Mouse (Mus musculus) heart, embryonic 12.5 days (tissue): ENCODE measurements around the gene Susd4. TPM values are rescaled to one million over a fixed set of nuclear protein-coding genes. Genes with fewer than 3 reads are reported as not detected.

Experiments
- ATAC-seq: fragments of 200-750 bp; cut with Nextera tagmentation; 2 replicates; pipeline ENCODE4 v1.8.0; 2017; ENCODE audit warnings: moderate TSS enrichment, moderate library complexity; ENCODE audit not compliant: insufficient number of reproducible peaks, low FRiP score
- H3K27ac ChIP-seq: fragments of 300-500 bp; sonication (generic); 2 replicates; pipeline ENCODE4 v1.5.1; 2016; ENCODE audit warnings: mild to moderate bottlenecking, moderate library complexity; ENCODE audit not compliant: poor library complexity, severe bottlenecking
- H3K27me3 ChIP-seq: fragments of 300-500 bp; sonication (generic); replicated peaks from 2 replicates; pipeline ENCODE4 v1.6.1; 2016; ENCODE audit warnings: mild to moderate bottlenecking, moderate library complexity
- H3K36me3 ChIP-seq: fragments of 300-500 bp; sonication (generic); 2 replicates; pipeline ENCODE4 v1.6.1; 2016; ENCODE audit warnings: mild to moderate bottlenecking, moderate library complexity
- H3K4me1 ChIP-seq: fragments of 300-500 bp; sonication (generic); replicated peaks from 2 replicates; pipeline ENCODE4 v1.6.1; 2016; ENCODE audit warnings: mild to moderate bottlenecking
- H3K4me2 ChIP-seq: fragments of 300-500 bp; sonication (generic); 2 replicates; pipeline ENCODE4 v1.6.1; 2016; ENCODE audit warnings: mild to moderate bottlenecking, moderate library complexity
- H3K4me3 ChIP-seq: fragments of 300-500 bp; sonication (generic); 2 replicates; pipeline ENCODE4 v1.5.1; 2016; ENCODE audit warnings: mild to moderate bottlenecking
- H3K9ac ChIP-seq: fragments of 300-500 bp; sonication (generic); 2 replicates; pipeline ENCODE4 v1.6.1; 2016; ENCODE audit warnings: mild to moderate bottlenecking, moderate library complexity
- H3K9me3 ChIP-seq: fragments of 300-500 bp; sonication (generic); replicated peaks from 2 replicates; pipeline ENCODE4 v1.6.1; 2016; ENCODE audit warnings: mild to moderate bottlenecking, moderate library complexity
- WGBS: fragments of 180-500 bp; shearing (Covaris S2); methylation state at CpG from one replicate; pipeline ENCODE4 v1.1.7; 2016; 5-methylcytosine and 5-hydroxymethylcytosine counted together
- polyA plus RNA-seq: library from polyadenylated mRNA; unstranded; fragments of >200 nt; fragmentation: Nextera tagmentation; extraction: Ambion mirVana; gene quantifications from 2 replicates; pipeline ENCODE4 v1.2.1, GENCODE M21; 2016

Gene Susd4
- polyA plus RNA-seq = 4.7 and 5.3 TPM in 2 replicates

- Histone ChIP-seq H3K27ac (no peak within 1 kb of the TSS), H3K4me1 (peaks cover 16% of the 10 kb centered on the region), H3K9me3 (0 out of 2 replicates have a peak, but pooled peaks cover 2% of the 10 kb centered on the region), H3K4me3 (peak within 1 kb of the TSS; percentile 88), H3K36me3 (no peaks in the 10 kb centered on the region), H3K4me2 (peak within 1 kb of the TSS; percentile 97), H3K27me3 (peaks cover 27% of the 10 kb centered on the region), H3K9ac (peak within 1 kb of the TSS; percentile 74)
- under 1% methylated on average over 85 of the region's 95 CpGs for WGBS
- ATAC-seq = peak; percentile 79
These were observed at the start of gene Susd4 for GRCm38 (mm10) chr1:182763716-182764461. Gene Susd4 (plus strand): TSS chr1:182763860.

- no peak overlapping the region for H3K9ac ChIP-seq
- ATAC-seq = no peak
- H3K9me3 ChIP-seq = peaks cover 12% of the 10 kb centered on the region; the same call in 1 of the 2 replicates
- no peak overlapping the region for H3K27ac ChIP-seq
- no peak overlapping the region for H3K4me3 ChIP-seq
- no peaks in the 10 kb centered on the region for H3K36me3 ChIP-seq
- H3K4me1 ChIP-seq = peaks cover 6% of the 10 kb centered on the region
- 60% methylated on average over 6 of the region's 6 CpGs for WGBS
- H3K4me2 ChIP-seq = no peak overlapping the region
- no peaks in the 10 kb centered on the region for H3K27me3 ChIP-seq
These were observed 49.3 kb upstream of the Susd4 start for GRCm38 (mm10) chr1:182714236-182714935.

- no peak overlapping the region for H3K9ac ChIP-seq
- no peaks in the 10 kb centered on the region for H3K9me3 ChIP-seq
- H3K27me3 ChIP-seq = 0 out of 2 replicates have a peak, but pooled peaks cover 6% of the 10 kb centered on the region
- H3K4me2 ChIP-seq = no peak overlapping the region
- 57% methylated on average over 12 of the region's 12 CpGs for WGBS
- H3K27ac ChIP-seq = no peak overlapping the region
- H3K4me3 ChIP-seq = no peak overlapping the region
- no peak for ATAC-seq
- H3K36me3 ChIP-seq = no peaks in the 10 kb centered on the region
- peaks cover 9% of the 10 kb centered on the region for H3K4me1 ChIP-seq
These were observed 36.1 kb upstream of the Susd4 start for GRCm38 (mm10) chr1:182727541-182727940.

GRCm38 (mm10) chr1:182729002-182729401 is 34.7 kb upstream of the Susd4 start:
- no peak for ATAC-seq
- Histone ChIP-seq H3K36me3 (no peaks in the 10 kb centered on the region), H3K9me3 (no peaks in the 10 kb centered on the region), H3K4me1 (peaks cover 9% of the 10 kb centered on the region), H3K4me3 (no peak overlapping the region), H3K4me2 (no peak overlapping the region), H3K27ac (no peak overlapping the region), H3K9ac (no peak overlapping the region), H3K27me3 (0 out of 2 replicates have a peak, but pooled peaks cover 6% of the 10 kb centered on the region)
- 68% methylated on average over 9 of the region's 9 CpGs for WGBS

- H3K9me3 ChIP-seq = no peaks in the 10 kb centered on the region
- no peak overlapping the region for H3K9ac ChIP-seq
- H3K4me3 ChIP-seq = no peak overlapping the region
- peaks cover 9% of the 10 kb centered on the region for H3K4me1 ChIP-seq
- H3K27me3 ChIP-seq = peaks cover 10% of the 10 kb centered on the region
- H3K36me3 ChIP-seq = no peaks in the 10 kb centered on the region
- H3K4me2 ChIP-seq = no peak overlapping the region
- ATAC-seq = no peak
- no peak overlapping the region for H3K27ac ChIP-seq
- 34% methylated on average over 7 of the region's 7 CpGs for WGBS
These were observed 31.0 kb upstream of the Susd4 start for GRCm38 (mm10) chr1:182732695-182733094.

GRCm38 (mm10) chr1:182735891-182736290 is 27.8 kb upstream of the Susd4 start:
- Histone ChIP-seq H3K27ac (no peak overlapping the region), H3K27me3 (peaks cover 6% of the 10 kb centered on the region), H3K4me3 (no peak overlapping the region), H3K9me3 (no peaks in the 10 kb centered on the region), H3K4me1 (no peaks in the 10 kb centered on the region), H3K9ac (no peak overlapping the region), H3K4me2 (no peak overlapping the region), H3K36me3 (no peaks in the 10 kb centered on the region)
- no peak for ATAC-seq
- 58% methylated on average over 4 of the region's 4 CpGs for WGBS

- no peaks in the 10 kb centered on the region for H3K4me1 ChIP-seq
- 85% methylated on average over 9 of the region's 9 CpGs for WGBS
- no peak for ATAC-seq
These were observed 16.6 kb upstream of the Susd4 start for GRCm38 (mm10) chr1:182747081-182747480.

GRCm38 (mm10) chr1:182747834-182748233 is 15.8 kb upstream of the Susd4 start:
- Histone ChIP-seq H3K9me3 (no peaks in the 10 kb centered on the region), H3K9ac (no peak overlapping the region), H3K27ac (no peak overlapping the region), H3K4me1 (no peaks in the 10 kb centered on the region), H3K4me2 (no peak overlapping the region), H3K36me3 (no peaks in the 10 kb centered on the region), H3K27me3 (peaks cover 22% of the 10 kb centered on the region), H3K4me3 (no peak overlapping the region)
- 66% methylated on average over 17 of the region's 17 CpGs for WGBS
- no peak for ATAC-seq

More at GRCm38 (mm10) chr1:182747081-182747480, 16.6 kb upstream of the Susd4 start:
- Histone ChIP-seq H3K4me3 (no peak overlapping the region), H3K4me2 (no peak overlapping the region), H3K9ac (no peak overlapping the region), H3K27me3 (peaks cover 22% of the 10 kb centered on the region), H3K9me3 (no peaks in the 10 kb centered on the region), H3K27ac (no peak overlapping the region), H3K36me3 (no peaks in the 10 kb centered on the region)

GRCm38 (mm10) chr1:182749080-182749479 is 14.6 kb upstream of the Susd4 start, which contains the start of gene Ccdc185:
Gene Ccdc185 (minus strand): TSS chr1:182749180.
- Histone ChIP-seq H3K4me2 (no peak within 1 kb of the TSS), H3K9ac (no peak within 1 kb of the TSS), H3K4me3 (no peak within 1 kb of the TSS), H3K4me1 (no peaks in the 10 kb centered on the region), H3K36me3 (no peaks in the 10 kb centered on the region), H3K9me3 (no peaks in the 10 kb centered on the region), H3K27ac (no peak within 1 kb of the TSS), H3K27me3 (peaks cover 22% of the 10 kb centered on the region)
- no peak for ATAC-seq
- whole genome bisulfite sequencing = 85% methylated on average over 9 of the region's 9 CpGs

GRCm38 (mm10) chr1:182751301-182751700 is 12.4 kb upstream of the Susd4 start:
- no peak for ATAC-seq
- Histone ChIP-seq H3K4me2 (no peak overlapping the region), H3K9ac (no peak overlapping the region), H3K4me1 (no peaks in the 10 kb centered on the region), H3K27me3 (peaks cover 26% of the 10 kb centered on the region), H3K36me3 (no peaks in the 10 kb centered on the region), H3K4me3 (no peak overlapping the region), H3K9me3 (no peaks in the 10 kb centered on the region), H3K27ac (no peak overlapping the region)
- WGBS = 81% methylated on average over 8 of the region's 8 CpGs

- H3K9me3 ChIP-seq = no peaks in the 10 kb centered on the region
- no peaks in the 10 kb centered on the region for H3K36me3 ChIP-seq
- no peaks in the 10 kb centered on the region for H3K4me1 ChIP-seq
- WGBS = 74% methylated on average over 8 of the region's 8 CpGs
- H3K9ac ChIP-seq = no peak overlapping the region
- H3K27me3 ChIP-seq = peaks cover 8% of the 10 kb centered on the region; the same call in 1 of the 2 replicates
- no peak for ATAC-seq
- H3K4me3 ChIP-seq = no peak overlapping the region
- no peak overlapping the region for H3K4me2 ChIP-seq
- H3K27ac ChIP-seq = no peak overlapping the region
These were observed 10.0 kb upstream of the Susd4 start for GRCm38 (mm10) chr1:182753694-182754093.
